Comparison of ENCODE assay signal across 8 mouse cellular contexts in the genomic region with DNA sequence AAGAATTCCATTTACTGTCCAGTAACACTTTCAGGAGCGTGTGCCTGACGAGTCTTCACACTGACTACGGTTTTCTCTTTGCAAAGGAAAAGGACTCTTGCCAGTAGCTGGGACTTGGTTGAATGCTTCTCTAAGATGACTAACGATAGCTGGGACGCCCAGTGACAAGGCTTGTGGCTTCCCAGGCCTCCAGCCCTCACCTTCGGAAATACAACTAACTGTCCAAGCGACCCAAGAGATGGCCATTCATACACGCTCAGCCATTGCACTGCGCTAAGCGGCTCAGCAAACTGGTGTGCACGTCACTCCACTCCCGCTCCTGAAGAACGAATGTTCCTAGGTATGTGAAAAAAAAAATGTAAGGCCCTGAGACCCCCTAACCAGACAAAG. TPM values are rescaled to one million over a fixed set of nuclear protein-coding genes. Genes with fewer than 3 reads are reported as not detected.
A peak's percentile ranks its signal among the peaks of the same experiment; 100 is the strongest.
DNase-seq lines count a peak whose midpoint lies in the region; ATAC-seq lines count a peak whose summit lies in the region.

No protein-coding gene starts in this region.

- ATAC-seq in lung, embryonic 15.5 days (ENCODE audit: borderline replicate concordance, extremely low read depth, low FRiP score, low TSS enrichment) = no peak
- ATAC-seq in heart, embryonic 15.5 days (replicated peaks; ENCODE audit: insufficient number of reproducible peaks, insufficient read depth, low FRiP score, low read depth) = 0 out of 2 replicates have a peak, but pooled peaks have one; percentile 7
- ATAC-seq in limb, embryonic 15.5 days (ENCODE audit: insufficient number of reproducible peaks, low FRiP score, low TSS enrichment, low read depth) = no peak
- 0 out of 2 replicates have a peak, but pooled peaks have one; percentile 25 for ATAC-seq in neural tube, embryonic 14.5 days (ENCODE audit: low read depth)

- DNase-seq in lung, adult 18-20 months = no peak
- peak; percentile 47 for DNase-seq in c-Kit-positive CD71-positive TER-119-positive erythroid progenitor cells, embryonic 14.5 days (ENCODE audit: low spot score)
- no peak for DNase-seq in thymus, postnatal 25 days
- DNase-seq in urinary bladder, postnatal 10 days (ENCODE audit: low spot score) = no peak

- H3K4me1 ChIP-seq in lung, embryonic 15.5 days = peaks cover 8% of the 10 kb centered on the region
- H3K4me1 ChIP-seq in heart, embryonic 15.5 days (replicated peaks) = peaks cover 4% of the 10 kb centered on the region; the same call in 1 of the 2 replicates
- peaks cover 16% of the 10 kb centered on the region for H3K4me1 ChIP-seq in limb, embryonic 15.5 days
- peaks cover 15% of the 10 kb centered on the region for H3K4me1 ChIP-seq in neural tube, embryonic 14.5 days (ENCODE audit: control insufficient read depth, insufficient read depth, low read length)

- H3K4me2 ChIP-seq in lung, embryonic 15.5 days = peak overlapping the region; percentile 80
- H3K4me2 ChIP-seq in heart, embryonic 15.5 days = peak overlapping the region; percentile 72
- peak overlapping the region; percentile 79 for H3K4me2 ChIP-seq in limb, embryonic 15.5 days
- peak overlapping the region; percentile 69 for H3K4me2 ChIP-seq in neural tube, embryonic 14.5 days (ENCODE audit: low read depth, low read length)

- WGBS in lung, embryonic 15.5 days = 4% methylated on average over 13 of the region's 13 CpGs
- WGBS in heart, embryonic 15.5 days = 4% methylated on average over 13 of the region's 13 CpGs
- WGBS in limb, embryonic 15.5 days = 2% methylated on average over 13 of the region's 13 CpGs
- WGBS in neural tube, embryonic 14.5 days = under 1% methylated on average over 13 of the region's 13 CpGs

- H3K36me3 ChIP-seq in lung, embryonic 15.5 days = no peaks in the 10 kb centered on the region
- H3K36me3 ChIP-seq in heart, embryonic 15.5 days = no peaks in the 10 kb centered on the region
- H3K36me3 ChIP-seq in limb, embryonic 15.5 days = no peaks in the 10 kb centered on the region
- no peaks in the 10 kb centered on the region for H3K36me3 ChIP-seq in neural tube, embryonic 14.5 days (ENCODE audit: control insufficient read depth, insufficient read depth, low read length)

- no peaks in the 10 kb centered on the region for H3K27me3 ChIP-seq in lung, embryonic 15.5 days
- no peaks in the 10 kb centered on the region for H3K27me3 ChIP-seq in heart, embryonic 15.5 days
- no peaks in the 10 kb centered on the region for H3K27me3 ChIP-seq in limb, embryonic 15.5 days
- H3K27me3 ChIP-seq in neural tube, embryonic 14.5 days (ENCODE audit: control insufficient read depth, insufficient read depth, low read length) = no peaks in the 10 kb centered on the region

- peak overlapping the region; percentile 72 for H3K9ac ChIP-seq in lung, embryonic 15.5 days
- peak overlapping the region; percentile 67 for H3K9ac ChIP-seq in heart, embryonic 15.5 days
- H3K9ac ChIP-seq in limb, embryonic 15.5 days = no peak overlapping the region
- H3K9ac ChIP-seq in neural tube, embryonic 14.5 days (replicated peaks; ENCODE audit: low read depth, low read length) = peak overlapping the region; percentile 80

- H3K4me3 ChIP-seq in lung, embryonic 15.5 days = peak overlapping the region; percentile 83
- H3K4me3 ChIP-seq in heart, embryonic 15.5 days = peak overlapping the region; percentile 71
- peak overlapping the region; percentile 79 for H3K4me3 ChIP-seq in limb, embryonic 15.5 days
- H3K4me3 ChIP-seq in neural tube, embryonic 14.5 days (ENCODE audit: low read depth, low read length) = peak overlapping the region; percentile 74

- H3K9me3 ChIP-seq in lung, embryonic 15.5 days = no peaks in the 10 kb centered on the region
- H3K9me3 ChIP-seq in heart, embryonic 15.5 days (replicated peaks) = no peaks in the 10 kb centered on the region
- H3K9me3 ChIP-seq in limb, embryonic 15.5 days = no peaks in the 10 kb centered on the region
- no peaks in the 10 kb centered on the region for H3K9me3 ChIP-seq in neural tube, embryonic 14.5 days (ENCODE audit: control insufficient read depth, low read length)

- H3K27ac ChIP-seq in lung, embryonic 15.5 days = no peak overlapping the region
- H3K27ac ChIP-seq in heart, embryonic 15.5 days = no peak overlapping the region
- peak overlapping the region; percentile 82; the same call in 1 of the 2 replicates for H3K27ac ChIP-seq in limb, embryonic 15.5 days
- H3K27ac ChIP-seq in neural tube, embryonic 14.5 days (ENCODE audit: low read depth, low read length) = peak overlapping the region; percentile 67; the same call in 1 of the 2 replicates

RNA-seq across cellular contexts. Expression of a gene that starts 0.9 kb away (rescaled TPM):
- 36.3 and 38.0 TPM in 2 replicates for polyA plus RNA-seq in lung, embryonic 15.5 days (2015; fragmentation: Nextera tagmentation; extraction: Ambion mirVana)
- polyA plus RNA-seq in heart, embryonic 15.5 days (2015; fragmentation: Nextera tagmentation; extraction: Ambion mirVana) = 40.4 and 41.1 TPM in 2 replicates
- polyA plus RNA-seq in limb, embryonic 15.5 days (2015; fragmentation: Nextera tagmentation; extraction: Ambion mirVana) = 38.8 and 39.4 TPM in 2 replicates
- polyA plus RNA-seq in neural tube, embryonic 14.5 days (2014; fragmentation: Nextera tagmentation; extraction: Ambion mirVana) = 21.4 and 30.3 TPM in 2 replicates

RNA-seq across cellular contexts. Expression of a gene that starts 19.2 kb away (rescaled TPM):
- polyA plus RNA-seq in lung, embryonic 15.5 days (2015; fragmentation: Nextera tagmentation; extraction: Ambion mirVana) = not detected in 2 replicates
- polyA plus RNA-seq in heart, embryonic 15.5 days (2015; fragmentation: Nextera tagmentation; extraction: Ambion mirVana) = not detected in 2 replicates
- not detected in 2 replicates for polyA plus RNA-seq in limb, embryonic 15.5 days (2015; fragmentation: Nextera tagmentation; extraction: Ambion mirVana)
- polyA plus RNA-seq in neural tube, embryonic 14.5 days (2014; fragmentation: Nextera tagmentation; extraction: Ambion mirVana) = not detected in 2 replicates

RNA-seq across cellular contexts. Expression of a gene that starts 35.4 kb away (rescaled TPM):
- polyA plus RNA-seq in lung, embryonic 15.5 days (2015; fragmentation: Nextera tagmentation; extraction: Ambion mirVana) = not detected in 2 replicates
- 0.03 TPM in 2 replicates for polyA plus RNA-seq in heart, embryonic 15.5 days (2015; fragmentation: Nextera tagmentation; extraction: Ambion mirVana)
- not detected in 2 replicates for polyA plus RNA-seq in limb, embryonic 15.5 days (2015; fragmentation: Nextera tagmentation; extraction: Ambion mirVana)
- polyA plus RNA-seq in neural tube, embryonic 14.5 days (2014; fragmentation: Nextera tagmentation; extraction: Ambion mirVana) = 0.06 and 0.21 TPM in 2 replicates

RNA-seq across cellular contexts. Expression of a gene that starts 37.3 kb away (rescaled TPM):
- polyA plus RNA-seq in lung, embryonic 15.5 days (2015; fragmentation: Nextera tagmentation; extraction: Ambion mirVana) = not detected in 2 replicates
- polyA plus RNA-seq in heart, embryonic 15.5 days (2015; fragmentation: Nextera tagmentation; extraction: Ambion mirVana) = not detected in 2 replicates
- polyA plus RNA-seq in limb, embryonic 15.5 days (2015; fragmentation: Nextera tagmentation; extraction: Ambion mirVana) = 0.04 TPM in 1 of 2 replicates, not detected in the other
- polyA plus RNA-seq in neural tube, embryonic 14.5 days (2014; fragmentation: Nextera tagmentation; extraction: Ambion mirVana) = not detected in 2 replicates

RNA-seq across cellular contexts. Expression of a gene that starts 56.8 kb away (rescaled TPM):
- not detected in 2 replicates for polyA plus RNA-seq in lung, embryonic 15.5 days (2015; fragmentation: Nextera tagmentation; extraction: Ambion mirVana)
- not detected in 2 replicates for polyA plus RNA-seq in heart, embryonic 15.5 days (2015; fragmentation: Nextera tagmentation; extraction: Ambion mirVana)
- polyA plus RNA-seq in limb, embryonic 15.5 days (2015; fragmentation: Nextera tagmentation; extraction: Ambion mirVana) = not detected in 2 replicates
- polyA plus RNA-seq in neural tube, embryonic 14.5 days (2014; fragmentation: Nextera tagmentation; extraction: Ambion mirVana) = not detected in 2 replicates

Comparison
In these comparisons a context has a peak if more than half of its experiments do, and no peak if none do; other contexts are left out.
1. ATAC-seq: peak in heart, embryonic 15.5 days (single experiment) and neural tube, embryonic 14.5 days (single experiment); none in lung, embryonic 15.5 days (single experiment) and limb, embryonic 15.5 days (single experiment).
2. H3K27ac ChIP-seq: peak in limb, embryonic 15.5 days (single experiment) and neural tube, embryonic 14.5 days (single experiment); none in lung, embryonic 15.5 days (single experiment) and heart, embryonic 15.5 days (single experiment).
3. Peak in every context shown above with its lines, with median percentiles within 50 percentile points of each other: H3K4me2 ChIP-seq and H3K4me3 ChIP-seq.